Mouse (Mus musculus) activated CD4-positive, CD25-positive, alpha-beta regulatory T cell, adult 4 months (primary cell): ENCODE data around the gene Meis1. TPM values are rescaled to one million over a fixed set of nuclear protein-coding genes. Genes with fewer than 3 reads are reported as not detected.

Source experiments
- ATAC-seq: one replicate; pipeline ENCODE4 v1.8.0; 2017
- polyA plus RNA-seq, 2 experiments: library from polyadenylated mRNA; unstranded; fragments of 100-300 nt; shearing (Covaris generic); gene quantifications; one replicate each; pipeline ENCODE4 v1.2.1; 2017

The Meis1 gene
- under 1 TPM in 1 of 2 experiments, not detected in 1; 0.33 TPM for polyA plus RNA-seq

GRCm38 (mm10) chr11:19018489-19019203, at the start of gene Meis1:
TSS of gene Meis1 (minus strand) at chr11:19018985.
- ATAC-seq, result no peak

- ATAC-seq, result no peak
Observed at GRCm38 (mm10) chr11:19067334-19067733, 48.5 kb upstream of the Meis1 start.

- ATAC-seq, result no peak
Observed at GRCm38 (mm10) chr11:19049276-19049675, 30.5 kb upstream of the Meis1 start.

- ATAC-seq, result no peak
Observed at GRCm38 (mm10) chr11:19036595-19037166, 17.9 kb upstream of the Meis1 start.

GRCm38 (mm10) chr11:19026581-19027561, 8.1 kb upstream of the Meis1 start:
- no peak for ATAC-seq

- ATAC-seq, result no peak
Observed at GRCm38 (mm10) chr11:19025976-19026520, 7.3 kb upstream of the Meis1 start.

- ATAC-seq, result no peak
Observed at GRCm38 (mm10) chr11:19024496-19025265, 5.9 kb upstream of the Meis1 start.

GRCm38 (mm10) chr11:19023356-19023755, 4.6 kb upstream of the Meis1 start:
- no peak for ATAC-seq

GRCm38 (mm10) chr11:19022576-19022975, 3.8 kb upstream of the Meis1 start:
- no peak for ATAC-seq

- no peak for ATAC-seq
Observed at GRCm38 (mm10) chr11:19020951-19021710, 2.3 kb upstream of the Meis1 start.

- ATAC-seq, result no peak
Observed at GRCm38 (mm10) chr11:19020371-19020824, 1.6 kb upstream of the Meis1 start.

- no peak for ATAC-seq
Observed at GRCm38 (mm10) chr11:19019204-19020171, 703 bp upstream of the Meis1 start.

GRCm38 (mm10) chr11:19017719-19018413, 919 bp downstream of the Meis1 start:
- ATAC-seq, result no peak

GRCm38 (mm10) chr11:19017262-19017661, 1.5 kb downstream of the Meis1 start:
- ATAC-seq, result no peak

- no peak for ATAC-seq
Observed at GRCm38 (mm10) chr11:19016481-19017220, 2.1 kb downstream of the Meis1 start.

- no peak for ATAC-seq
Observed at GRCm38 (mm10) chr11:19015731-19016461, 2.9 kb downstream of the Meis1 start.

GRCm38 (mm10) chr11:19015381-19015730, 3.4 kb downstream of the Meis1 start:
- no peak for ATAC-seq
